Mouse (Mus musculus) myocyte (in vitro differentiated cells): ENCODE data around the gene Pmvk. TPM values are rescaled to one million over a fixed set of nuclear protein-coding genes. Genes with fewer than 3 reads are reported as not detected.

Source experiments
- H3K27me3 ChIP-seq: one replicate; pipeline ENCODE4 v1.6.1; 2011; ENCODE audit not compliant: control insufficient read depth, insufficient read depth, insufficient read length
- H3K36me3 ChIP-seq: one replicate; pipeline ENCODE4 v1.6.1; 2011; ENCODE audit not compliant: control insufficient read depth, insufficient read depth
- H3K4me2 ChIP-seq: one replicate; pipeline ENCODE4 v1.6.1; 2011; ENCODE audit warnings: low read depth, control low read depth
- H3K4me3 ChIP-seq: one replicate; pipeline ENCODE4 v1.5.1; 2011; ENCODE audit warnings: mild to moderate bottlenecking, control low read depth, moderate library complexity
- H3K79me2 ChIP-seq: one replicate; pipeline ENCODE4 v1.6.1; 2011; ENCODE audit not compliant: control insufficient read depth, insufficient read depth
- H3ac ChIP-seq: one replicate; pipeline ENCODE4 v1.6.1; 2011; ENCODE audit not compliant: control insufficient read depth, insufficient read length
- CEBPB ChIP-seq: IDR thresholded peaks from 2 replicates; pipeline ENCODE4 v1.6.1; 2011; ENCODE audit warnings: mild to moderate bottlenecking, moderate library complexity; ENCODE audit not compliant: poor library complexity, insufficient read depth, severe bottlenecking
- E2F4 ChIP-seq: IDR thresholded peaks from one replicate; pipeline ENCODE4 v1.6.1; 2011; ENCODE audit warnings: mild to moderate bottlenecking, control low read depth, moderate library complexity; ENCODE audit not compliant: insufficient read depth
- MAX ChIP-seq: IDR thresholded peaks from one replicate; pipeline ENCODE4 v1.6.1; 2011; ENCODE audit warnings: low read depth, mild to moderate bottlenecking, control low read depth
- MYOD1 ChIP-seq, 3 experiments: IDR thresholded peaks; one replicate each; pipeline ENCODE4 v1.6.1; 2011; ENCODE audit warnings: control low read depth in 2 of 3, low read depth in 2 of 3, mild to moderate bottlenecking in 2 of 3, moderate library complexity in 1 of 3; ENCODE audit not compliant: insufficient read length in 2 of 3, control insufficient read depth in 1 of 3
- MYOG ChIP-seq, 3 experiments: IDR thresholded peaks; one replicate each; pipeline ENCODE4 v1.6.1; 2011; ENCODE audit warnings: control low read depth in 2 of 3, low read depth in 2 of 3, mild to moderate bottlenecking in 2 of 3; ENCODE audit not compliant: insufficient read length in 2 of 3, control insufficient read depth in 1 of 3, insufficient read depth in 1 of 3
- POLR2A ChIP-seq: IDR thresholded peaks from one replicate; pipeline ENCODE4 v1.6.1; 2011; ENCODE audit warnings: low read depth, mild to moderate bottlenecking, control low read depth, moderate library complexity; ENCODE audit not compliant: insufficient read length
- POLR2AphosphoS2 ChIP-seq: IDR thresholded peaks from one replicate; pipeline ENCODE4 v1.6.1; 2011; ENCODE audit warnings: low read depth, control low read depth; ENCODE audit not compliant: insufficient read length
- REST ChIP-seq: IDR thresholded peaks from one replicate; pipeline ENCODE4 v1.6.1; 2011; ENCODE audit warnings: mild to moderate bottlenecking, control low read depth, moderate library complexity; ENCODE audit not compliant: insufficient read depth, insufficient read length
- SRF ChIP-seq: IDR thresholded peaks from one replicate; pipeline ENCODE4 v1.6.1; 2011; ENCODE audit warnings: low read depth; ENCODE audit not compliant: control insufficient read depth, insufficient read length
- TCF12 ChIP-seq: IDR thresholded peaks from one replicate; pipeline ENCODE4 v1.6.1; 2011; ENCODE audit warnings: mild to moderate bottlenecking, control low read depth; ENCODE audit not compliant: poor library complexity, insufficient read depth, severe bottlenecking
- TCF3 ChIP-seq: IDR thresholded peaks from one replicate; pipeline ENCODE4 v1.6.1; 2011; ENCODE audit warnings: low read depth, control low read depth; ENCODE audit not compliant: insufficient read length
- USF1 ChIP-seq: IDR thresholded peaks from one replicate; pipeline ENCODE4 v1.6.1; 2011; ENCODE audit warnings: low read depth, mild to moderate bottlenecking, control low read depth, moderate library complexity
- polyA plus RNA-seq: library from polyadenylated mRNA; unstranded; fragments of >200 nt; fragmentation: generic; extraction: Trizol; gene quantifications from one replicate; pipeline ENCODE4 v1.2.1, GENCODE M21; 2012; ENCODE audit warnings: missing spikeins

The Pmvk gene
- polyA plus RNA-seq, 1 experiment: 67.9 TPM

GRCm38 (mm10) chr3:89515444-89515843 lies 61.1 kb downstream of the Pmvk start:
- H3K36me3 ChIP-seq: no peaks in the 10 kb centered on the region
- peaks cover 30% of the 10 kb centered on the region for H3K27me3 ChIP-seq
- no peak overlapping the region for H3K4me3 ChIP-seq
- no peaks in the 10 kb centered on the region for H3K79me2 ChIP-seq
- TF ChIP-seq TCF12 (no peak), POLR2A (no peak), SRF (no peak), POLR2AphosphoS2 (no peak), REST (no peak), CEBPB (no peak), E2F4 (no peak), MAX (no peak), MYOD1 (IDR thresholded peaks at IDR 0.05; ENCODE audit: control insufficient read depth in 1 of 3, insufficient read length in 2 of 3, low read depth in 2 of 3) (no peak), USF1 (no peak), TCF3 (no peak), MYOG (IDR thresholded peaks at IDR 0.05; ENCODE audit: control insufficient read depth in 1 of 3, insufficient read depth in 1 of 3, insufficient read length in 2 of 3, low read depth in 2 of 3) (no peak)
- no peak overlapping the region for H3ac ChIP-seq
- H3K4me2 ChIP-seq: no peak overlapping the region

- no peak overlapping the region for H3K4me3 ChIP-seq
- H3K36me3 ChIP-seq: no peaks in the 10 kb centered on the region
- no peak for TF ChIP-seq TCF3
- TF ChIP-seq MYOG (IDR thresholded peaks at IDR 0.05; ENCODE audit: control insufficient read depth in 1 of 3, insufficient read depth in 1 of 3, insufficient read length in 2 of 3, low read depth in 2 of 3): no peak
- no peak for TF ChIP-seq MYOD1 (IDR thresholded peaks at IDR 0.05; ENCODE audit: control insufficient read depth in 1 of 3, insufficient read length in 2 of 3, low read depth in 2 of 3)
- TF ChIP-seq USF1: no peak
- TF ChIP-seq SRF: no peak
- H3K79me2 ChIP-seq: no peaks in the 10 kb centered on the region
- peaks cover 29% of the 10 kb centered on the region for H3K27me3 ChIP-seq
- no peak overlapping the region for H3ac ChIP-seq
- no peak overlapping the region for H3K4me2 ChIP-seq
Observed at GRCm38 (mm10) chr3:89516321-89516720, 62.0 kb downstream of the Pmvk start.

Other genes starting within 250 kb of the Pmvk start
- gene Thbs3, start 239.4 kb upstream of the Pmvk start, polyA plus RNA-seq: 5.9 TPM
- gene Mtx1, start 227.5 kb upstream of the Pmvk start, polyA plus RNA-seq: 114 TPM
- gene Muc1, start 225.5 kb upstream of the Pmvk start, polyA plus RNA-seq: 0.37 TPM
- 371 TPM for gene Krtcap2, start 208.6 kb upstream of the Pmvk start, polyA plus RNA-seq
- gene Trim46, start 208.2 kb upstream of the Pmvk start, polyA plus RNA-seq: 15.2 TPM
- 222 TPM for gene Dpm3, start 195.2 kb upstream of the Pmvk start, polyA plus RNA-seq
- 48.7 TPM for gene Slc50a1, start 184.0 kb upstream of the Pmvk start, polyA plus RNA-seq
- gene Efna1, start 173.4 kb upstream of the Pmvk start, polyA plus RNA-seq: 8.2 TPM
- gene Efna3, start 131.6 kb upstream of the Pmvk start, polyA plus RNA-seq: 1.8 TPM
- gene Efna4, start 116.5 kb upstream of the Pmvk start, polyA plus RNA-seq: 5.4 TPM
- 78.4 TPM for gene Adam15, start 104.5 kb upstream of the Pmvk start, polyA plus RNA-seq
- 0.01 TPM for gene Dcst2, start 92.6 kb upstream of the Pmvk start, polyA plus RNA-seq
- 0.41 TPM for gene Dcst1, start 89.3 kb upstream of the Pmvk start, polyA plus RNA-seq
- gene Zbtb7b, start 59.8 kb upstream of the Pmvk start, polyA plus RNA-seq: 47.0 TPM
- not detected for gene Lenep, start 51.7 kb upstream of the Pmvk start, polyA plus RNA-seq
- 19.8 TPM for gene Flad1, start 42.7 kb upstream of the Pmvk start, polyA plus RNA-seq
- gene Cks1b, start 36.2 kb upstream of the Pmvk start, polyA plus RNA-seq: 113 TPM
- 95.5 TPM for gene Shc1, start 36.1 kb upstream of the Pmvk start, polyA plus RNA-seq
- 58.5 TPM for gene Pygo2, start 24.3 kb upstream of the Pmvk start, polyA plus RNA-seq
- gene Pbxip1, start 17.8 kb upstream of the Pmvk start, polyA plus RNA-seq: 159 TPM
- 0.68 TPM for gene Kcnn3, start 65.6 kb downstream of the Pmvk start, polyA plus RNA-seq